Mouse (Mus musculus): Measurements from ENCODE around the gene Gpr179. TPM values are rescaled to one million over a fixed set of nuclear protein-coding genes. Genes with fewer than 3 reads are reported as not detected.

Gene Gpr179
- polyA plus RNA-seq, 1 experiment from 2014 or later: 0.30 TPM

- WGBS: 87% methylated on average over 3 of the region's 4 CpGs
- ATAC-seq (ENCODE audit: low FRiP score, low TSS enrichment): no peak
- no peak overlapping the region for H3K9ac ChIP-seq (replicated peaks; ENCODE audit: low read length)
- H3K4me1 ChIP-seq (ENCODE audit: control insufficient read depth, insufficient read depth, low read length): no peaks in the 10 kb centered on the region
- no peak overlapping the region for H3K4me2 ChIP-seq (ENCODE audit: low read length)
- no peak overlapping the region for H3K4me3 ChIP-seq (replicated peaks; ENCODE audit: low read depth, low read length)
- H3K27ac ChIP-seq (replicated peaks; ENCODE audit: low read depth, low read length): no peak overlapping the region
- no peaks in the 10 kb centered on the region for H3K36me3 ChIP-seq (ENCODE audit: control insufficient read depth, insufficient read depth, low read length)
- H3K9me3 ChIP-seq (ENCODE audit: control insufficient read depth, low read length): no peaks in the 10 kb centered on the region
- no peak for DNase-seq
- no peaks in the 10 kb centered on the region for H3K27me3 ChIP-seq (ENCODE audit: control insufficient read depth, insufficient read depth, low read length)
Observed at GRCm38 (mm10) chr11:97296542-97296941, 55.3 kb downstream of the Gpr179 start.

GRCm38 (mm10) chr11:97292731-97293130, 59.1 kb downstream of the Gpr179 start:
- no peak overlapping the region for H3K9ac ChIP-seq (replicated peaks; ENCODE audit: low read length)
- H3K9me3 ChIP-seq (ENCODE audit: control insufficient read depth, low read length): no peaks in the 10 kb centered on the region
- no peak overlapping the region for H3K4me3 ChIP-seq (replicated peaks; ENCODE audit: low read depth, low read length)
- no peaks in the 10 kb centered on the region for H3K27me3 ChIP-seq (ENCODE audit: control insufficient read depth, insufficient read depth, low read length)
- no peaks in the 10 kb centered on the region for H3K36me3 ChIP-seq (ENCODE audit: control insufficient read depth, insufficient read depth, low read length)
- 98% methylated on average over 1 of the region's 1 CpGs for WGBS
- ATAC-seq (ENCODE audit: low FRiP score, low TSS enrichment) (no peak), DNase-seq (no peak)
- no peak overlapping the region for H3K4me2 ChIP-seq (ENCODE audit: low read length)
- H3K27ac ChIP-seq (replicated peaks; ENCODE audit: low read depth, low read length): no peak overlapping the region
- H3K4me1 ChIP-seq (ENCODE audit: control insufficient read depth, insufficient read depth, low read length): no peaks in the 10 kb centered on the region

GRCm38 (mm10) chr11:97289276-97290230, 62.3 kb downstream of the Gpr179 start:
- H3K9ac ChIP-seq (replicated peaks; ENCODE audit: low read length): no peak overlapping the region
- H3K4me3 ChIP-seq (replicated peaks; ENCODE audit: low read depth, low read length): no peak overlapping the region
- DNase-seq (peak; percentile 16), ATAC-seq (ENCODE audit: low FRiP score, low TSS enrichment) (no peak)
- no peaks in the 10 kb centered on the region for H3K4me1 ChIP-seq (ENCODE audit: control insufficient read depth, insufficient read depth, low read length)
- H3K9me3 ChIP-seq (ENCODE audit: control insufficient read depth, low read length): no peaks in the 10 kb centered on the region
- 43% methylated on average over 12 of the region's 12 CpGs for WGBS
- no peak overlapping the region for H3K27ac ChIP-seq (replicated peaks; ENCODE audit: low read depth, low read length)
- H3K27me3 ChIP-seq (ENCODE audit: control insufficient read depth, insufficient read depth, low read length): no peaks in the 10 kb centered on the region
- no peak overlapping the region for H3K4me2 ChIP-seq (ENCODE audit: low read length)
- no peaks in the 10 kb centered on the region for H3K36me3 ChIP-seq (ENCODE audit: control insufficient read depth, insufficient read depth, low read length)

- H3K27ac ChIP-seq (replicated peaks; ENCODE audit: low read depth, low read length): no peak overlapping the region
- H3K4me3 ChIP-seq (replicated peaks; ENCODE audit: low read depth, low read length): no peak overlapping the region
- ATAC-seq (ENCODE audit: low FRiP score, low TSS enrichment) (no peak), DNase-seq (no peak)
- H3K9ac ChIP-seq (replicated peaks; ENCODE audit: low read length): no peak overlapping the region
- no peaks in the 10 kb centered on the region for H3K4me1 ChIP-seq (ENCODE audit: control insufficient read depth, insufficient read depth, low read length)
- H3K36me3 ChIP-seq (ENCODE audit: control insufficient read depth, insufficient read depth, low read length): no peaks in the 10 kb centered on the region
- H3K4me2 ChIP-seq (ENCODE audit: low read length): no peak overlapping the region
- H3K27me3 ChIP-seq (ENCODE audit: control insufficient read depth, insufficient read depth, low read length): no peaks in the 10 kb centered on the region
- H3K9me3 ChIP-seq (ENCODE audit: control insufficient read depth, low read length): no peaks in the 10 kb centered on the region
Observed at GRCm38 (mm10) chr11:97287643-97288042, 64.2 kb downstream of the Gpr179 start.

GRCm38 (mm10) chr11:97286973-97287372, 64.9 kb downstream of the Gpr179 start:
- Histone ChIP-seq H3K9ac (replicated peaks; ENCODE audit: low read length) (no peak overlapping the region; the same call in 1 of the 2 replicates), H3K27me3 (ENCODE audit: control insufficient read depth, insufficient read depth, low read length) (no peaks in the 10 kb centered on the region), H3K4me2 (ENCODE audit: low read length) (no peak overlapping the region), H3K9me3 (ENCODE audit: control insufficient read depth, low read length) (no peaks in the 10 kb centered on the region), H3K36me3 (ENCODE audit: control insufficient read depth, insufficient read depth, low read length) (no peaks in the 10 kb centered on the region), H3K27ac (replicated peaks; ENCODE audit: low read depth, low read length) (no peak overlapping the region), H3K4me3 (replicated peaks; ENCODE audit: low read depth, low read length) (no peak overlapping the region), H3K4me1 (ENCODE audit: control insufficient read depth, insufficient read depth, low read length) (no peaks in the 10 kb centered on the region)
- ATAC-seq (ENCODE audit: low FRiP score, low TSS enrichment) (no peak), DNase-seq (no peak)
- WGBS: 46% methylated on average over 6 of the region's 6 CpGs

GRCm38 (mm10) chr11:97285852-97286775, 65.8 kb downstream of the Gpr179 start:
- no peak overlapping the region for H3K27ac ChIP-seq (replicated peaks; ENCODE audit: low read depth, low read length)
- WGBS: 80% methylated on average over 9 of the region's 9 CpGs
- H3K4me3 ChIP-seq (replicated peaks; ENCODE audit: low read depth, low read length): no peak overlapping the region
- no peaks in the 10 kb centered on the region for H3K4me1 ChIP-seq (ENCODE audit: control insufficient read depth, insufficient read depth, low read length)
- no peak overlapping the region for H3K4me2 ChIP-seq (ENCODE audit: low read length)
- H3K9ac ChIP-seq (replicated peaks; ENCODE audit: low read length): no peak overlapping the region
- DNase-seq (no peak), ATAC-seq (ENCODE audit: low FRiP score, low TSS enrichment) (no peak)
- H3K9me3 ChIP-seq (ENCODE audit: control insufficient read depth, low read length): no peaks in the 10 kb centered on the region
- H3K27me3 ChIP-seq (ENCODE audit: control insufficient read depth, insufficient read depth, low read length): no peaks in the 10 kb centered on the region
- no peaks in the 10 kb centered on the region for H3K36me3 ChIP-seq (ENCODE audit: control insufficient read depth, insufficient read depth, low read length)

GRCm38 (mm10) chr11:97284854-97285253, 67.0 kb downstream of the Gpr179 start:
- no peak overlapping the region for H3K27ac ChIP-seq (replicated peaks; ENCODE audit: low read depth, low read length)
- 75% methylated on average over 4 of the region's 4 CpGs for WGBS

GRCm38 (mm10) chr11:97282179-97282578, 69.7 kb downstream of the Gpr179 start:
- Histone ChIP-seq H3K4me1 (ENCODE audit: control insufficient read depth, insufficient read depth, low read length) (peaks cover 17% of the 10 kb centered on the region), H3K4me2 (ENCODE audit: low read length) (no peak overlapping the region), H3K4me3 (replicated peaks; ENCODE audit: low read depth, low read length) (no peak overlapping the region), H3K27me3 (ENCODE audit: control insufficient read depth, insufficient read depth, low read length) (no peaks in the 10 kb centered on the region), H3K9me3 (ENCODE audit: control insufficient read depth, low read length) (no peaks in the 10 kb centered on the region), H3K9ac (replicated peaks; ENCODE audit: low read length) (no peak overlapping the region), H3K27ac (replicated peaks; ENCODE audit: low read depth, low read length) (no peak overlapping the region), H3K36me3 (ENCODE audit: control insufficient read depth, insufficient read depth, low read length) (no peaks in the 10 kb centered on the region)
- no peak for DNase-seq
- WGBS: 93% methylated on average over 6 of the region's 6 CpGs
- no peak for ATAC-seq (ENCODE audit: low FRiP score, low TSS enrichment)

More at GRCm38 (mm10) chr11:97284854-97285253, 67.0 kb downstream of the Gpr179 start:
- no peak for DNase-seq
- Histone ChIP-seq H3K4me3 (replicated peaks; ENCODE audit: low read depth, low read length) (no peak overlapping the region), H3K4me2 (ENCODE audit: low read length) (no peak overlapping the region), H3K27me3 (ENCODE audit: control insufficient read depth, insufficient read depth, low read length) (no peaks in the 10 kb centered on the region), H3K36me3 (ENCODE audit: control insufficient read depth, insufficient read depth, low read length) (no peaks in the 10 kb centered on the region), H3K9me3 (ENCODE audit: control insufficient read depth, low read length) (no peaks in the 10 kb centered on the region), H3K9ac (replicated peaks; ENCODE audit: low read length) (no peak overlapping the region), H3K4me1 (ENCODE audit: control insufficient read depth, insufficient read depth, low read length) (no peaks in the 10 kb centered on the region)
- ATAC-seq (ENCODE audit: low FRiP score, low TSS enrichment): no peak

Data from midbrain, embryonic 14.5 days (tissue).